Mouse (Mus musculus) heart, adult 2 months (tissue): ENCODE measurements around the gene Gm49393. TPM values are rescaled to one million over a fixed set of nuclear protein-coding genes. Genes with fewer than 3 reads are reported as not detected.
"Not testable (repeated sequence)": the region's sequence is repeated elsewhere in the genome, so short reads cannot be mapped to it uniquely, and the experiment has no call there.

Experiments used
- DNase-seq, 2 experiments: peaks; one replicate each; pipeline ENCODE4 v3.0.0; 2021
- H3K27ac ChIP-seq: fragments of 200-600 bp; 2 replicates; pipeline ENCODE4 v1.8.1; 2022
- H3K27me3 ChIP-seq: fragments of 200-500 bp; 2 replicates; pipeline ENCODE4 v1.6.1; 2012; ENCODE audit warnings: mild to moderate bottlenecking, low read length, inconsistent platforms, mixed read lengths; ENCODE audit not compliant: control insufficient read depth, insufficient read depth
- H3K36me3 ChIP-seq: fragments of 200-500 bp; 2 replicates; pipeline ENCODE4 v1.6.1; 2012; ENCODE audit warnings: low read length, inconsistent platforms; ENCODE audit not compliant: control insufficient read depth, insufficient read depth
- H3K4me1 ChIP-seq: fragments of 200-500 bp; 2 replicates; pipeline ENCODE4 v1.6.1; 2011; ENCODE audit warnings: low read length; ENCODE audit not compliant: control insufficient read depth, insufficient read depth
- H3K4me3 ChIP-seq: fragments of 200-600 bp; 2 replicates; pipeline ENCODE4 v1.8.1; 2022
- H3K79me2 ChIP-seq: fragments of 200-500 bp; replicated peaks from 2 replicates; pipeline ENCODE4 v1.6.1; 2012; ENCODE audit warnings: mild to moderate bottlenecking, inconsistent platforms, low read length, moderate library complexity, mixed read lengths; ENCODE audit not compliant: control insufficient read depth, insufficient read depth
- H3K9ac ChIP-seq: fragments of 200-500 bp; 2 replicates; pipeline ENCODE4 v1.6.1; 2012; ENCODE audit warnings: low read depth, mild to moderate bottlenecking, control low read depth, inconsistent platforms, low read length, mixed read lengths
- CTCF ChIP-seq: fragments of 200-600 bp; IDR thresholded peaks from 2 replicates; pipeline ENCODE4 v1.8.1; 2022; ENCODE audit warnings: antibody characterized with exemption, mild to moderate bottlenecking, moderate library complexity
- EP300 ChIP-seq: fragments of 200-500 bp; IDR thresholded peaks from 2 replicates; pipeline ENCODE4 v1.6.1; 2011; ENCODE audit warnings: low read depth, low read length, control low read depth; ENCODE audit not compliant: insufficient read depth
- POLR2A ChIP-seq: fragments of 200-500 bp; IDR thresholded peaks from 2 replicates; pipeline ENCODE4 v1.6.1; 2011; ENCODE audit warnings: mild to moderate bottlenecking, low read depth, low read length, control low read depth; ENCODE audit not compliant: insufficient read depth
- WGBS: fragments of 180-500 bp; shearing (Covaris S2); methylation state at CpG from one replicate; pipeline ENCODE4 v1.1.7; 2018; 5-methylcytosine and 5-hydroxymethylcytosine counted together
- intact Hi-C: fragments of 180-260 bp; cut with DNase I; formaldehyde crosslinking; loops from one replicate; pipeline ENCODE4 v1.15.1; 2025
- long read RNA-seq: library from polyadenylated mRNA; stranded (forward); transcript quantifications from one replicate; pipeline ENCODE4 v2.0.0, GENCODE M21; 2021
- polyA plus RNA-seq: library from polyadenylated mRNA; depleted of rRNA; stranded (reverse); fragments of >200 nt; gene quantifications from 2 replicates; pipeline ENCODE4 v1.2.3, GENCODE M21; 2012; rRNA removed
- total RNA-seq, 2 experiments: library from RNA; stranded (reverse); gene quantifications; 2 replicates each; pipeline ENCODE4 v1.2.3; 2021

The Gm49393 gene
- total RNA-seq (not detected), polyA plus RNA-seq (not detected in 2 replicates)
- long read RNA-seq: 0 reads

GRCm38 (mm10) chr13:60935490-60935889, at the start of gene Gm49393:
TSS of gene Gm49393 (minus strand) at chr13:60935590.
- H3K4me1 ChIP-seq, intact Hi-C loops, DNase-seq, H3K27me3 ChIP-seq, H3K79me2 ChIP-seq, H3K9ac ChIP-seq, H3K36me3 ChIP-seq: not testable (repeated sequence)
- Histone ChIP-seq H3K27ac (peak within 1 kb of the TSS; percentile 84), H3K4me3 (peak within 1 kb of the TSS; percentile 48)
- WGBS: 61% methylated on average over 2 of the region's 2 CpGs

GRCm38 (mm10) chr13:60972319-60972718, 36.9 kb upstream of the Gm49393 start:
- H3K79me2 ChIP-seq, H3K27me3 ChIP-seq, H3K4me1 ChIP-seq, H3K27ac ChIP-seq, H3K4me3 ChIP-seq, intact Hi-C loops, H3K36me3 ChIP-seq, H3K9ac ChIP-seq, DNase-seq: not testable (repeated sequence)
- TF ChIP-seq CTCF: peak; percentile 40
- WGBS: 55% methylated on average over 4 of the region's 4 CpGs

GRCm38 (mm10) chr13:60963985-60964384, 28.6 kb upstream of the Gm49393 start:
- WGBS: 19% methylated on average over 5 of the region's 5 CpGs
- H3K27ac ChIP-seq, H3K9ac ChIP-seq, H3K4me1 ChIP-seq, DNase-seq, H3K4me3 ChIP-seq, H3K79me2 ChIP-seq, H3K36me3 ChIP-seq, H3K27me3 ChIP-seq: not testable (repeated sequence)
- intact Hi-C loops: loop anchor here (1.0 to 5.0 kb wide), 2 partner anchors 67 to 117 kb away; partner anchors contain the start of gene Ctla2b
- TF ChIP-seq CTCF: peak; percentile 44

GRCm38 (mm10) chr13:60961706-60962105, 26.3 kb upstream of the Gm49393 start:
- intact Hi-C loops: loop anchor here (5.0 kb wide), 1 partner anchor 114 kb away; no protein-coding TSS in a partner anchor
- Histone ChIP-seq H3K27me3 (no peaks in the 10 kb centered on the region), H3K4me1 (no peaks in the 10 kb centered on the region), H3K27ac (peak overlapping the region; percentile 20; the same call in 1 of the 2 replicates), H3K4me3 (no peak overlapping the region), H3K9ac (no peak overlapping the region), H3K36me3 (no peaks in the 10 kb centered on the region), H3K79me2 (no peaks in the 10 kb centered on the region)
- 66% methylated on average over 5 of the region's 5 CpGs for WGBS
- TF ChIP-seq POLR2A (no peak), CTCF (peak; percentile 9; the same call in 1 of the 2 replicates)
- peak in 1 of 2 experiments; percentile 15 for DNase-seq

DNA sequence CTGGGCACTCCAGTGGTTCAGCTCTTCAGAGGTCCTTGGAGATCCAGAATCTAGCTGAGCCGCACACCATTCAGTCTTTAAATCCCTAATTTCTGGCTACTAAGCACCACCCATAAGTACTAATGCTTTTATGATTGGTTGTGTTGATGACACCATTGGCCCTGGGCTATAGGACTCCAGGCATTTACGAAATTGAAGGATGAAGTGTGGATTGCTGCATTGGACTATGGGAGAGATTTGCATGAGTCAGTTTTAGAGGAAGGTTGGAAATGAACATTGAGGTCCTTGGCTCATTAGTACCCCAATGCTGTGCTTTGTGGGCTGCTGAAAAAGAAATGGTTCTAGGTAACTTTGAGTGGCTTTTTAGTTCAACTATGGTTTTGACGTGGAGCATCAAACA, 6.5 kb upstream of the Gm49393 start, which contains the start of gene Tpbpa:
Gene Tpbpa, minus strand, starts transcription at position 101 of the 400 bp plus-strand sequence.
- WGBS: 73% methylated on average over 3 of the region's 3 CpGs
- intact Hi-C loops, H3K27ac ChIP-seq, H3K36me3 ChIP-seq, H3K79me2 ChIP-seq, H3K9ac ChIP-seq, H3K27me3 ChIP-seq, DNase-seq, H3K4me3 ChIP-seq, H3K4me1 ChIP-seq: not testable (repeated sequence)

DNA sequence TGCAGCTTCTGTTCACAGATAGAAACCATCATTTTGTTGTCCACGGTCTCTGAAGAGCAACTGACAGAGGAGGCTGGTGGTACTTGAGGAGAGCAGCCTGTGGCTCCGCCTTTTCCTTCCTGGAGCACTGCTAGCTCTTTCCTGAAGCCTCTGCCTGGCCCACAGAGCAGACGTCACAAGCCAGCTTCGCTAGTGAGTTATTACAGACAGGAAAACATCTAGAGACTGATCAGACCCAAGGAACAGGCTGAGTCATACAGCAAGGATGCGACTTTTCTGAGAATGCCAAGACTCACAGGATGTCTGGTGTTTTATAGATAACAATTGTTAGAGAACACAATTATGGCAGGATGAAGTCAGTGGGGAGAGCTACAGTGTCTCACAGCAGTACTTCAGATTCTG, 1.1 kb upstream of the Gm49393 start, which contains the start of the genes Gm49391 and Ctla2a:
Gene Gm49391, minus strand, starts transcription at position 72 of the 402 bp plus-strand sequence.
Gene Ctla2a, minus strand, starts transcription at position 126 of the 402 bp plus-strand sequence.
- Histone ChIP-seq H3K36me3 (no peaks in the 10 kb centered on the region; the same call in 1 of the 2 replicates), H3K27ac (peak within 1 kb of the TSS; percentile 84), H3K9ac (no peak within 1 kb of the TSS), H3K4me3 (peak within 1 kb of the TSS; percentile 48), H3K27me3 (no peaks in the 10 kb centered on the region), H3K4me1 (peaks cover 2% of the 10 kb centered on the region), H3K79me2 (no peaks in the 10 kb centered on the region)
- peak; percentile 42 to 78 for DNase-seq
- TF ChIP-seq POLR2A (peak; percentile 76), CTCF (no peak), EP300 (peak; percentile 78; the same call in 1 of the 2 replicates)
- intact Hi-C loops: loop anchor here (1.0 kb wide), 2 partner anchors 38 to 88 kb away; no protein-coding TSS in a partner anchor
- WGBS: 22% methylated on average over 5 of the region's 5 CpGs

DNA sequence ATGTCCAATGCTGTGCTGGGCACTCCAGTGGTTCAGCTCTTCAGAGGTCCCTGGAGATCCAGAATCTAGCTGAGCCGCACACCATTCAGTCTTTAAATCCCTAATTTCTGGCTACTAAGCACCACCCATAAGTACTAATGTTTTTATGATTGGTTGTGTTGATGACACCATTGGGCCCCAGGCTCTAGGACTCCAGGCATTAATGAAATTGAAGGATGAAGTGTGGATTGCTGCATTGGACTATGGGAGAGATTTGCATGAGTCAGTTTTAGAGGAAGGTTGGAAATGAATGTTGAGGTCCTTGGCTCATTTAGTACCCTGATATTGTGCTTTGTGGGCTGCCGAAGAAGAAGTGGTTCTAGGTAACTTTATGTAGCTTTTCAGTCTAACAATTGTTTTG, 30.6 kb downstream of the Gm49393 start, which contains the start of gene Tpbpb:
Gene Tpbpb, minus strand, starts transcription at position 101 of the 400 bp plus-strand sequence.
- H3K9ac ChIP-seq, H3K4me1 ChIP-seq, H3K4me3 ChIP-seq, H3K36me3 ChIP-seq, intact Hi-C loops, DNase-seq, H3K27ac ChIP-seq, H3K79me2 ChIP-seq, H3K27me3 ChIP-seq: not testable (repeated sequence)
- WGBS: 75% methylated on average over 2 of the region's 2 CpGs
